Comparison of ENCODE assay signal across 8 mouse cellular contexts in the genomic region with DNA sequence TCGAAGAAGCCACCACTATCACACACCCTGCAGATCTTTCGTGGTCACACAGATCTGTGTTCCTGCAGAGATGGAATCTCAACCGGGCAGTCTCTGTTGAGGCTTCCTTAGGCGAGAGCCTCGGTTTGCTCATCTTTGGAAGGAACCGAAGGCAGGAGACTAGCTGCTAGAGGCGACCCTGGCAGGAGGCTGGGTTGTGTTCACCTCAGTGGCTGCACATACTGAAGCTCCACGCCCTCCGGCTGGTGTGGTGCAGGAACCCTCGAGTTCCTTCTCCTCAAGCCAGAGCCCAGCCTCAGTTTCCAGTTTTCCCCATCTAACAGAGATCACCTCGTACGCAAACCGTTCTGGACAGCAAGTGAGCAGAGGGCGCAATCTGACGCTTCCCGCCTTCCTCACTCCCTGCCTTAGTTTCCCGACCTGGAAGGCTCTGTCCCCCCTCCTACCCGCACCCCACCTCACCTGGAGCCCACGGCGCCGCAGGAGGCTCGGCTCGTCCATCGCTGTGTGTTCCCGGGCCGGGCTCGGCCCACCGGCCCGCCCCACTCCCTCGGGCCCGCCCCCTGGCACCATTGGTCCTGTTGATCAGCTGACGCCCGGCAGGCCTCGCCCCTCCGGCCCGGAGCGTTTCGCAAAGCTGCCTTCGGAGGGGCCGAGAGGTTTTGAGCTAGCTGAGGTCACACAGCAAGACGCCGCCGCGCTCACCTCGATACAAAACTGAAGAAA. TPM values are rescaled to one million over a fixed set of nuclear protein-coding genes. Genes with fewer than 3 reads are reported as not detected.
DNase-seq lines count a peak whose midpoint lies in the region; ATAC-seq and TF ChIP-seq lines count a peak whose summit lies in the region.

Gene Mast3 (minus strand): TSS at position 574 of the 726 bp plus-strand sequence.

- no peak for TF ChIP-seq CTCF in MEL (IDR thresholded peaks at IDR 0.05 in 2 of 3, conservative IDR thresholded peaks at IDR 0.05 in 1 of 3; ENCODE audit: control insufficient read depth in 1 of 3, insufficient read depth in 1 of 3, low read depth in 2 of 3, low read length in 3 of 3, poor library complexity in 1 of 3, severe bottlenecking in 1 of 3)

- H3K4me3 ChIP-seq in MEL (ENCODE audit: control insufficient read depth in 1 of 2, insufficient read depth in 1 of 2, low read depth in 2 of 2, low read length in 2 of 2), result peak within 1 kb of the TSS; percentile 64 to 78
- peak within 1 kb of the TSS; percentile 48 for H3K4me3 ChIP-seq in hindbrain, embryonic 11.5 days (ENCODE audit: low read depth, low read length)

- peaks cover 0 to 16% of the 10 kb centered on the region in 2 experiments; a peak in 3 of 4 replicates for H3K4me1 ChIP-seq in MEL (ENCODE audit: control insufficient read depth in 1 of 2, insufficient read depth in 2 of 2, low read length in 2 of 2)
- H3K4me1 ChIP-seq in hindbrain, embryonic 11.5 days (replicated peaks; ENCODE audit: control insufficient read depth, insufficient read depth, low read length), result peaks cover 4% of the 10 kb centered on the region; the same call in 1 of the 2 replicates

- peak; percentile 67 for ATAC-seq in frontal cortex, adult (ENCODE audit: low TSS enrichment)
- peak; percentile 88 for ATAC-seq in hindbrain, embryonic 11.5 days (ENCODE audit: low FRiP score)

- no peaks in the 10 kb centered on the region for H3K9me3 ChIP-seq in MEL (replicated peaks; ENCODE audit: insufficient read depth, low read length)
- no peaks in the 10 kb centered on the region for H3K9me3 ChIP-seq in hindbrain, embryonic 11.5 days (ENCODE audit: control insufficient read depth, low read length)

- peak; percentile 4 to 49; a peak in 1 of 4 replicates for TF ChIP-seq POLR2A in MEL (IDR thresholded peaks at IDR 0.05; ENCODE audit: control insufficient read depth in 1 of 2, insufficient read depth in 1 of 2, low read depth in 1 of 2, low read length in 2 of 2, poor library complexity in 1 of 2)

- peak within 1 kb of the TSS; percentile 89 for H3K4me2 ChIP-seq in hindbrain, embryonic 11.5 days (replicated peaks; ENCODE audit: low read depth, low read length)

- H3K79me2 ChIP-seq in MEL (ENCODE audit: control insufficient read depth, insufficient read depth, low read length, poor library complexity), result no peaks in the 10 kb centered on the region; the same call in 1 of the 2 replicates

- TF ChIP-seq RAD21 in MEL (IDR thresholded peaks at IDR 0.05; ENCODE audit: low read depth, low read length), result no peak

- H3K27ac ChIP-seq in MEL (ENCODE audit: control insufficient read depth, low read depth, low read length), result peak within 1 kb of the TSS; percentile 52
- H3K27ac ChIP-seq in hindbrain, embryonic 11.5 days (ENCODE audit: low read depth, low read length), result no peak within 1 kb of the TSS

- TF ChIP-seq EP300 in MEL (IDR thresholded peaks at IDR 0.05; ENCODE audit: low read depth in 1 of 2, low read length in 2 of 2), result no peak

- no peaks in the 10 kb centered on the region for H3K27me3 ChIP-seq in MEL (ENCODE audit: control insufficient read depth in 1 of 2, insufficient read depth in 2 of 2, low read length in 2 of 2)
- H3K27me3 ChIP-seq in hindbrain, embryonic 11.5 days (ENCODE audit: control insufficient read depth, insufficient read depth, low read length), result peaks cover 35% of the 10 kb centered on the region

- H3K36me3 ChIP-seq in MEL (ENCODE audit: control insufficient read depth in 1 of 2, insufficient read depth in 2 of 2, low read length in 2 of 2), result peaks cover 0 to 6% of the 10 kb centered on the region in 2 experiments; a peak in 1 of 4 replicates
- no peaks in the 10 kb centered on the region for H3K36me3 ChIP-seq in hindbrain, embryonic 11.5 days (ENCODE audit: control insufficient read depth, insufficient read depth, low read length)

- peak; percentile 87 for DNase-seq in MEL (ENCODE audit: low read depth, low spot score)
- DNase-seq in c-Kit-negative CD71-positive TER-119-positive erythroid progenitor cells, embryonic 14.5 days (ENCODE audit: low read depth, low spot score), result peak; percentile 66
- DNase-seq in hindbrain, embryonic 11.5 days (ENCODE audit: low spot score), result peak; percentile 85
- DNase-seq in layer of hippocampus, postnatal 25 days (ENCODE audit: extremely low spot score in 1 of 2, low spot score in 1 of 2), result peak; percentile 72 to 73
- DNase-seq in lung, postnatal 4 days, result peak; percentile 91 to 92
- peak; percentile 54 for DNase-seq in retina, postnatal 7 days (ENCODE audit: low read depth, low spot score)
- DNase-seq in urinary bladder, postnatal 14 days (ENCODE audit: low spot score), result peak; percentile 89

- WGBS in hindbrain, embryonic 11.5 days, result 2% methylated on average over 43 of the region's 45 CpGs

- H3K9ac ChIP-seq in MEL (ENCODE audit: control insufficient read depth, low read depth, low read length, poor library complexity, severe bottlenecking), result peak within 1 kb of the TSS; percentile 50
- peak within 1 kb of the TSS; percentile 44 for H3K9ac ChIP-seq in hindbrain, embryonic 11.5 days (ENCODE audit: low read depth, low read length)

TF ChIP-seq in MEL, 35 proteins besides CTCF, POLR2A, EP300 and RAD21:
- TF ChIP-seq USF1 (IDR thresholded peaks at IDR 0.05; ENCODE audit: low read depth, low read length), result peak; percentile 95
- no peak for TF ChIP-seq TAL1 (IDR thresholded peaks at IDR 0.05; ENCODE audit: low read length)
- TF ChIP-seq ZMIZ1 (IDR thresholded peaks at IDR 0.05; ENCODE audit: low read depth, low read length), result 0 out of 2 replicates have a peak, but pooled peaks have one; percentile 32
- peak; percentile 47 for TF ChIP-seq TCF12 (IDR thresholded peaks at IDR 0.05; ENCODE audit: low read depth, low read length)
- TF ChIP-seq MYC (IDR thresholded peaks at IDR 0.05; ENCODE audit: low read depth, low read length), result no peak
- peak; percentile 55; the same call in 1 of the 2 replicates for TF ChIP-seq SIN3A (IDR thresholded peaks at IDR 0.05; ENCODE audit: low read length)
- peak in 1 of 2 experiments; percentile 72; a peak in 1 of 4 replicates for TF ChIP-seq USF2 (IDR thresholded peaks at IDR 0.05; ENCODE audit: borderline replicate concordance in 1 of 2, insufficient read depth in 1 of 2, low read depth in 1 of 2, low read length in 2 of 2)
- peak; percentile 43; the same call in 1 of the 2 replicates for TF ChIP-seq MAX (IDR thresholded peaks at IDR 0.05; ENCODE audit: low read length)
- TF ChIP-seq MXI1 (IDR thresholded peaks at IDR 0.05; ENCODE audit: low read depth, low read length), result peak; percentile 59; the same call in 1 of the 2 replicates
- peak; percentile 41; the same call in 1 of the 2 replicates for TF ChIP-seq NELFE (IDR thresholded peaks at IDR 0.05; ENCODE audit: low read depth, low read length)

RNA-seq across cellular contexts. Expression of gene Mast3, which starts in this region (rescaled TPM):
- 10.4 and 13.5 TPM in 2 replicates for total RNA-seq in MEL (2012; rRNA removed)
- polyA plus RNA-seq in MEL (2012; ENCODE audit: insufficient read depth in 1 of 2, insufficient read length in 2 of 2, low read depth in 1 of 2, low replicate concordance in 2 of 2, missing spikeins in 1 of 2), result 10 to 100 TPM in 1 of 2 experiments, not detected in 1; 54.7 TPM
- polyA plus RNA-seq in hindbrain, embryonic 11.5 days (2014; fragmentation: Nextera tagmentation; extraction: Ambion mirVana), result 11.2 and 12.3 TPM in 2 replicates
- 100 to 1,000 TPM; 411 to 437 TPM for total RNA-seq in layer of hippocampus, postnatal 25 days (2021)

Comparison
In these comparisons a context has a peak if more than half of its experiments do, and no peak if none do; other contexts are left out.
1. RNA of gene Mast3 (total RNA-seq): 411 to 437 TPM in layer of hippocampus, postnatal 25 days; 10.4 to 13.5 TPM in MEL; every median in the first group is over 10 times any median in the second.
2. Peak in every context shown above with its lines, with median percentiles within 50 percentile points of each other: DNase-seq.